Mouse (Mus musculus) embryonic stem cell, embryonic (primary cell): ENCODE results near the gene Stx8.

Experiments
- CTCF ChIA-PET, 4 experiments: fragments of 300-600 bp in 2 of 4; fragments of 350-600 bp in 2 of 4; sonication (Branson Sonifier 250); formaldehyde crosslinking; loops; one replicate each; lab custom pipeline; 2022; ENCODE audit warnings: inconsistent platforms in 2 of 4; lab: Charles Lee
- POLR2A ChIA-PET, 4 experiments: fragments of 300-600 bp in 2 of 4; fragments of 350-600 bp in 2 of 4; sonication (Branson Sonifier 250); formaldehyde crosslinking; loops; one replicate each; lab custom pipeline; 2022; ENCODE audit warnings: antibody characterized with exemption in 4 of 4, inconsistent platforms in 1 of 4; lab: Charles Lee

Gene Stx8

GRCm38 (mm10) chr11:68205572-68206229, 239.7 kb downstream of the Stx8 start:
- POLR2A ChIA-PET, result no interaction called here
- CTCF ChIA-PET, result no interaction called here

- ChIA-PET POLR2A (no interaction called here), CTCF (interaction anchor here in 2 of 4 experiments (0.7 to 0.8 kb wide), 2 partner anchors 23 to 200 kb away, joined by 3 read pairs; no protein-coding TSS in a partner anchor)
Observed at GRCm38 (mm10) chr11:68208023-68208422, 242.0 kb downstream of the Stx8 start.

GRCm38 (mm10) chr11:68208582-68208981, 242.6 kb downstream of the Stx8 start:
- ChIA-PET CTCF (no interaction called here), POLR2A (no interaction called here)

- ChIA-PET POLR2A (no interaction called here), CTCF (no interaction called here)
Observed at GRCm38 (mm10) chr11:68209506-68209905, 243.5 kb downstream of the Stx8 start.

GRCm38 (mm10) chr11:68210714-68211113, 244.7 kb downstream of the Stx8 start:
- ChIA-PET POLR2A (interaction anchor here in 1 of 4 experiments (1.0 kb wide), 1 partner anchor 8 kb away, joined by 3 read pairs; no protein-coding TSS in a partner anchor), CTCF (interaction anchor here in 1 of 4 experiments (1.2 kb wide), 1 partner anchor 197 kb away, joined by 4 read pairs; no protein-coding TSS in a partner anchor)

- POLR2A ChIA-PET, result interaction anchor here in 2 of 4 experiments (0.9 to 1.6 kb wide), 5 partner anchors 9 to 129 kb away, joined by 3 to 7 read pairs (median 3); no protein-coding TSS in a partner anchor
- CTCF ChIA-PET, result interaction anchor here in 2 of 4 experiments (0.5 to 2.3 kb wide), 6 partner anchors 16 to 308 kb away, joined by 3 to 9 read pairs (median 4); no protein-coding TSS in a partner anchor
Observed at GRCm38 (mm10) chr11:68211924-68212578, 246.1 kb downstream of the Stx8 start.

- ChIA-PET POLR2A (interaction anchor here in 2 of 4 experiments (0.6 to 1.0 kb wide), 2 partner anchors 63 to 186 kb away, joined by 3 read pairs; no protein-coding TSS in a partner anchor), CTCF (interaction anchor here in 1 of 4 experiments (0.6 to 1.1 kb wide), 2 partner anchors 10 to 210 kb away, joined by 3 to 4 read pairs; no protein-coding TSS in a partner anchor)
Observed at GRCm38 (mm10) chr11:68213896-68214295, 247.9 kb downstream of the Stx8 start.

- ChIA-PET POLR2A (interaction anchor here in 2 of 4 experiments (0.6 to 1.4 kb wide), 4 partner anchors 12 to 99 kb away, joined by 3 read pairs; no protein-coding TSS in a partner anchor), CTCF (interaction anchor here in 1 of 4 experiments (1.1 kb wide), 1 partner anchor 210 kb away, joined by 3 read pairs; no protein-coding TSS in a partner anchor)
Observed at GRCm38 (mm10) chr11:68214496-68215205, 248.7 kb downstream of the Stx8 start.

- POLR2A ChIA-PET, result interaction anchor here in 2 of 4 experiments (0.7 to 1.4 kb wide), 3 partner anchors 13 to 98 kb away, joined by 3 read pairs; no protein-coding TSS in a partner anchor
- CTCF ChIA-PET, result interaction anchor here in 1 of 4 experiments (1.4 kb wide), 1 partner anchor 193 kb away, joined by 4 read pairs; no protein-coding TSS in a partner anchor
Observed at GRCm38 (mm10) chr11:68215206-68215912, 249.4 kb downstream of the Stx8 start.

- CTCF ChIA-PET, result interaction anchor here in 1 of 4 experiments (1.4 kb wide), 1 partner anchor 193 kb away, joined by 4 read pairs; no protein-coding TSS in a partner anchor
- POLR2A ChIA-PET, result interaction anchor here in 1 of 4 experiments (1.1 kb wide), 1 partner anchor 14 kb away, joined by 3 read pairs; no protein-coding TSS in a partner anchor
Observed at GRCm38 (mm10) chr11:68216041-68216440, 250.0 kb downstream of the Stx8 start.

GRCm38 (mm10) chr11:68220733-68221132, 254.7 kb downstream of the Stx8 start:
- ChIA-PET CTCF (no interaction called here), POLR2A (interaction anchor here in 1 of 4 experiments (1.1 kb wide), 1 partner anchor 35 kb away, joined by 3 read pairs; no protein-coding TSS in a partner anchor)

- ChIA-PET CTCF (interaction anchor here in 2 of 4 experiments (0.6 to 1.0 kb wide), 2 partner anchors 157 to 185 kb away, joined by 3 to 4 read pairs; no protein-coding TSS in a partner anchor), POLR2A (interaction anchor here in 1 of 4 experiments (1.4 kb wide), 1 partner anchor 20 kb away, joined by 3 read pairs; no protein-coding TSS in a partner anchor)
Observed at GRCm38 (mm10) chr11:68222209-68222608, 256.2 kb downstream of the Stx8 start.

- CTCF ChIA-PET, result no interaction called here
- POLR2A ChIA-PET, result no interaction called here
Observed at GRCm38 (mm10) chr11:68223143-68223542, 257.1 kb downstream of the Stx8 start.

GRCm38 (mm10) chr11:68226654-68227057, 260.7 kb downstream of the Stx8 start:
- CTCF ChIA-PET, result no interaction called here
- POLR2A ChIA-PET, result no interaction called here

GRCm38 (mm10) chr11:68227837-68228236, 261.8 kb downstream of the Stx8 start:
- POLR2A ChIA-PET, result interaction anchor here in 2 of 4 experiments (0.6 kb wide), 2 partner anchors 166 to 350 kb away, joined by 3 read pairs; no protein-coding TSS in a partner anchor
- CTCF ChIA-PET, result interaction anchor here in 1 of 4 experiments (1.2 kb wide), 1 partner anchor 16 kb away, joined by 4 read pairs; no protein-coding TSS in a partner anchor

GRCm38 (mm10) chr11:68228941-68229665, 263.1 kb downstream of the Stx8 start:
- POLR2A ChIA-PET, result interaction anchor here in 2 of 4 experiments (0.5 to 1.3 kb wide), 3 partner anchors 34 to 108 kb away, joined by 3 to 5 read pairs (median 3); no protein-coding TSS in a partner anchor
- CTCF ChIA-PET, result interaction anchor here in 1 of 4 experiments (0.9 kb wide), 2 partner anchors 182 to 189 kb away, joined by 3 read pairs; no protein-coding TSS in a partner anchor

- ChIA-PET POLR2A (no interaction called here), CTCF (interaction anchor here in 1 of 4 experiments (1.0 kb wide), 1 partner anchor 227 kb away, joined by 4 read pairs; no protein-coding TSS in a partner anchor)
Observed at GRCm38 (mm10) chr11:68231558-68231957, 265.6 kb downstream of the Stx8 start.
